In genomic region chr8:57513178-57513661, GRCm38 (mm10) we compare ENCODE assay signal across 10 mouse cellular contexts. TPM values are rescaled to one million over a fixed set of nuclear protein-coding genes. Genes with fewer than 3 reads are reported as not detected.
DNase-seq lines count a peak whose midpoint lies in the region; ATAC-seq and TF ChIP-seq lines count a peak whose summit lies in the region.
"Not testable (repeated sequence)": the region's sequence is repeated elsewhere in the genome, so short reads cannot be mapped to it uniquely, and the experiment has no call there.
"Had no signal": no experiment of that assay in that cellular context is flagged by ENCODE, and none has a peak within 500 bp of the region (broad histone marks: within the 10 kb centered on the region; RNA-seq: fewer than 3 reads in every experiment).

No protein-coding gene starts in this region.

- H3K27ac ChIP-seq in embryonic facial prominence, embryonic 13.5 days = 0 out of 2 replicates have a peak overlapping the region, but pooled peaks have one; percentile 100
- peak overlapping the region; percentile 40; the same call in 1 of the 2 replicates for H3K27ac ChIP-seq in heart, adult 2 months
- H3K27ac ChIP-seq in hindbrain, embryonic 15.5 days (replicated peaks) = not testable (repeated sequence)
- peak overlapping the region; percentile 100 for H3K27ac ChIP-seq in limb, embryonic 10.5 days
- H3K27ac ChIP-seq in lung, embryonic 14.5 days (ENCODE audit: low read depth) = peak overlapping the region; percentile 100; the same call in 1 of the 2 replicates
- H3K27ac ChIP-seq in testis, adult 2 months (ENCODE audit: control insufficient read depth, insufficient read depth, low read depth, low read length) = peak overlapping the region; percentile 31; the same call in 1 of the 2 replicates

- intact Hi-C loops in heart, adult 2 months (cut with DNase I) = loop anchor here (1.0 to 5.0 kb wide), 3 partner anchors 16 to 81 kb away; partner anchors contain the start of gene Sap30

- not testable (repeated sequence) for H3ac ChIP-seq in myocyte (ENCODE audit: control insufficient read depth, insufficient read length)

- not testable (repeated sequence) for H3K27me3 ChIP-seq in embryonic facial prominence, embryonic 13.5 days; heart, adult 2 months (ENCODE audit: control insufficient read depth, insufficient read depth, low read length); hindbrain, embryonic 15.5 days; limb, embryonic 10.5 days (ENCODE audit: low read depth, poor library complexity, severe bottlenecking); lung, embryonic 14.5 days (ENCODE audit: insufficient read depth, low read length); myocyte (ENCODE audit: control insufficient read depth, insufficient read depth, insufficient read length); testis, adult 2 months (ENCODE audit: control insufficient read depth, insufficient read depth, low read length)

- ATAC-seq in embryonic facial prominence, embryonic 13.5 days (ENCODE audit: insufficient number of reproducible peaks, insufficient read depth, low FRiP score, low TSS enrichment, low read depth); hindbrain, embryonic 15.5 days (ENCODE audit: low FRiP score, low read depth); lung, embryonic 14.5 days (ENCODE audit: insufficient read depth): not testable (repeated sequence)

- H3K9me3 ChIP-seq in embryonic facial prominence, embryonic 13.5 days; hindbrain, embryonic 15.5 days; limb, embryonic 10.5 days (replicated peaks); lung, embryonic 14.5 days (ENCODE audit: low read depth, low read length): not testable (repeated sequence)

- TF ChIP-seq POLR2A in heart, adult 2 months (IDR thresholded peaks at IDR 0.05; ENCODE audit: insufficient read depth, low read depth, low read length); myocyte (IDR thresholded peaks at IDR 0.05; ENCODE audit: insufficient read length, low read depth); testis, adult 2 months (IDR thresholded peaks at IDR 0.05; ENCODE audit: control insufficient read depth, low read depth, low read length): not testable (repeated sequence)

- DNase-seq in CD4-positive, CD25-positive, alpha-beta regulatory T cell, adult 2 months (ENCODE audit: low read depth, low spot score) = peak; percentile 23
- not testable (repeated sequence) for DNase-seq in heart, adult 2 months; limb, embryonic 10.5 days (ENCODE audit: low spot score); lung, embryonic 14.5 days

- H3K4me3 ChIP-seq in embryonic facial prominence, embryonic 13.5 days = peak overlapping the region; percentile 83
- H3K4me3 ChIP-seq in heart, adult 2 months = peak overlapping the region; percentile 80
- peak overlapping the region; percentile 97 for H3K4me3 ChIP-seq in hindbrain, embryonic 15.5 days
- peak overlapping the region; percentile 90 for H3K4me3 ChIP-seq in limb, embryonic 10.5 days
- H3K4me3 ChIP-seq in lung, embryonic 14.5 days (ENCODE audit: low read depth, low read length) = peak overlapping the region; percentile 93
- H3K4me3 ChIP-seq in myocyte = peak overlapping the region; percentile 50
- H3K4me3 ChIP-seq in testis, adult 2 months (ENCODE audit: control insufficient read depth, low read depth, low read length) = peak overlapping the region; percentile 70

- not testable (repeated sequence) for TF ChIP-seq EP300 in heart, adult 2 months (IDR thresholded peaks at IDR 0.05; ENCODE audit: insufficient read depth, low read depth, low read length)

- WGBS in embryonic facial prominence, embryonic 13.5 days = 15% methylated on average over 10 of the region's 10 CpGs
- WGBS in heart, adult 2 months = 15% methylated on average over 10 of the region's 10 CpGs
- 28% methylated on average over 10 of the region's 10 CpGs for WGBS in hindbrain, embryonic 15.5 days
- 37% methylated on average over 10 of the region's 10 CpGs for WGBS in limb, embryonic 10.5 days
- WGBS in lung, embryonic 14.5 days = 4% methylated on average over 10 of the region's 10 CpGs

- not testable (repeated sequence) for TF ChIP-seq CTCF in heart, adult 2 months (IDR thresholded peaks at IDR 0.05); lung, embryonic 14.5 days (IDR thresholded peaks at IDR 0.05; ENCODE audit: low read depth); testis, adult 2 months (IDR thresholded peaks at IDR 0.05; ENCODE audit: control insufficient read depth, insufficient read depth, insufficient replicate concordance, low read depth, low read length)

- H3K79me2 ChIP-seq in heart, adult 2 months (replicated peaks; ENCODE audit: control insufficient read depth, insufficient read depth, low read length) = not testable (repeated sequence)
- peaks cover 23% of the 10 kb centered on the region for H3K79me2 ChIP-seq in myocyte (ENCODE audit: control insufficient read depth, insufficient read depth)

- H3K36me3 ChIP-seq in embryonic facial prominence, embryonic 13.5 days = peaks cover 17% of the 10 kb centered on the region
- H3K36me3 ChIP-seq in heart, adult 2 months (ENCODE audit: control insufficient read depth, insufficient read depth, low read length); hindbrain, embryonic 15.5 days; testis, adult 2 months (ENCODE audit: control insufficient read depth, insufficient read depth, low read length): not testable (repeated sequence)
- peaks cover 53% of the 10 kb centered on the region for H3K36me3 ChIP-seq in limb, embryonic 10.5 days
- H3K36me3 ChIP-seq in lung, embryonic 14.5 days (ENCODE audit: insufficient read depth) = peaks cover 48% of the 10 kb centered on the region
- peaks cover 24% of the 10 kb centered on the region for H3K36me3 ChIP-seq in myocyte (ENCODE audit: control insufficient read depth, insufficient read depth)

- H3K4me1 ChIP-seq in embryonic facial prominence, embryonic 13.5 days; heart, adult 2 months (ENCODE audit: control insufficient read depth, insufficient read depth, low read length); hindbrain, embryonic 15.5 days (replicated peaks); lung, embryonic 14.5 days (ENCODE audit: insufficient read depth); testis, adult 2 months (ENCODE audit: control insufficient read depth, insufficient read depth, low read length): not testable (repeated sequence)
- peaks cover 15% of the 10 kb centered on the region; the same call in 1 of the 2 replicates for H3K4me1 ChIP-seq in limb, embryonic 10.5 days

- peak overlapping the region; percentile 100 for H3K9ac ChIP-seq in embryonic facial prominence, embryonic 13.5 days
- not testable (repeated sequence) for H3K9ac ChIP-seq in heart, adult 2 months (ENCODE audit: low read depth, low read length); hindbrain, embryonic 15.5 days
- peak overlapping the region; percentile 100 for H3K9ac ChIP-seq in lung, embryonic 14.5 days

- peak overlapping the region; percentile 62 for H3K4me2 ChIP-seq in embryonic facial prominence, embryonic 13.5 days
- peak overlapping the region; percentile 70 for H3K4me2 ChIP-seq in hindbrain, embryonic 15.5 days
- H3K4me2 ChIP-seq in lung, embryonic 14.5 days = peak overlapping the region; percentile 68
- peak overlapping the region; percentile 73 for H3K4me2 ChIP-seq in myocyte (ENCODE audit: low read depth)

RNA-seq across cellular contexts. Expression of gene Hmgb2, which starts 1.5 kb away (rescaled TPM):
- polyA plus RNA-seq in embryonic facial prominence, embryonic 13.5 days (2015; fragmentation: Nextera tagmentation; extraction: Ambion mirVana) = 362 and 415 TPM in 2 replicates
- total RNA-seq in heart, adult 2 months (2021) = 1 to 10 TPM; 9.1 to 9.2 TPM
- polyA plus RNA-seq in heart, adult 2 months (2012; rRNA removed) = 1.1 and 1.7 TPM in 2 replicates
- polyA plus RNA-seq in hindbrain, embryonic 15.5 days (2015; fragmentation: Nextera tagmentation; extraction: Ambion mirVana) = 80.2 and 93.6 TPM in 2 replicates
- polyA plus RNA-seq in limb, embryonic 10.5 days (2016; fragmentation: Nextera tagmentation; extraction: Ambion mirVana) = 497 and 548 TPM in 2 replicates
- polyA plus RNA-seq in lung, embryonic 14.5 days (2014; fragmentation: Nextera tagmentation; extraction: Ambion mirVana) = 500 and 503 TPM in 2 replicates
- polyA plus RNA-seq in myocyte (2012; fragmentation: generic; extraction: Trizol) = 24.9 TPM
- 16.3 and 22.0 TPM in 2 replicates for polyA plus RNA-seq in testis, adult 2 months (2012; rRNA removed)

RNA-seq across cellular contexts. Expression of gene Sap30, which starts 25.6 kb away (rescaled TPM):
- polyA plus RNA-seq in embryonic facial prominence, embryonic 13.5 days (2015; fragmentation: Nextera tagmentation; extraction: Ambion mirVana) = 40.4 and 45.6 TPM in 2 replicates
- 10 to 100 TPM; 11.6 to 13.8 TPM for total RNA-seq in heart, adult 2 months (2021)
- 5.1 and 6.9 TPM in 2 replicates for polyA plus RNA-seq in heart, adult 2 months (2012; rRNA removed)
- polyA plus RNA-seq in hindbrain, embryonic 15.5 days (2015; fragmentation: Nextera tagmentation; extraction: Ambion mirVana) = 29.3 and 37.0 TPM in 2 replicates
- 76.5 and 82.9 TPM in 2 replicates for polyA plus RNA-seq in limb, embryonic 10.5 days (2016; fragmentation: Nextera tagmentation; extraction: Ambion mirVana)
- polyA plus RNA-seq in lung, embryonic 14.5 days (2014; fragmentation: Nextera tagmentation; extraction: Ambion mirVana) = 39.3 and 47.4 TPM in 2 replicates
- polyA plus RNA-seq in myocyte (2012; fragmentation: generic; extraction: Trizol) = 32.5 TPM
- 10.5 and 12.9 TPM in 2 replicates for polyA plus RNA-seq in testis, adult 2 months (2012; rRNA removed)

RNA-seq across cellular contexts. Expression of gene Scrg1, which starts 57.5 kb away (rescaled TPM):
- polyA plus RNA-seq in embryonic facial prominence, embryonic 13.5 days (2015; fragmentation: Nextera tagmentation; extraction: Ambion mirVana) = 5.5 and 6.1 TPM in 2 replicates
- total RNA-seq in heart, adult 2 months (2021) = not detected
- polyA plus RNA-seq in heart, adult 2 months (2012; rRNA removed) = 0.29 TPM in 1 of 2 replicates, not detected in the other
- 8.4 and 10.8 TPM in 2 replicates for polyA plus RNA-seq in hindbrain, embryonic 15.5 days (2015; fragmentation: Nextera tagmentation; extraction: Ambion mirVana)
- polyA plus RNA-seq in limb, embryonic 10.5 days (2016; fragmentation: Nextera tagmentation; extraction: Ambion mirVana) = not detected in 2 replicates
- 0.46 and 0.95 TPM in 2 replicates for polyA plus RNA-seq in lung, embryonic 14.5 days (2014; fragmentation: Nextera tagmentation; extraction: Ambion mirVana)
- polyA plus RNA-seq in myocyte (2012; fragmentation: generic; extraction: Trizol) = not detected
- not detected in 2 replicates for polyA plus RNA-seq in testis, adult 2 months (2012; rRNA removed)
- total RNA-seq: gastrocnemius, postnatal 36 days; megakaryocyte-erythroid progenitor cell, adult 5-6 weeks had no signal
